Mouse (Mus musculus): Measurements from ENCODE around the gene Snx5. TPM values are rescaled to one million over a fixed set of nuclear protein-coding genes. Genes with fewer than 3 reads are reported as not detected.

Snx5 gene
- total RNA-seq, 2 experiments from 2014 or later: 64.5 to 79.8 TPM

GRCm38 (mm10) chr2:144267731-144268015 is 3.0 kb downstream of the Snx5 start:
- no peak for DNase-seq

GRCm38 (mm10) chr2:144267004-144267730 is 3.5 kb downstream of the Snx5 start:
- no peak for DNase-seq

- DNase-seq: no peak
These were observed 4.6 kb downstream of the Snx5 start for GRCm38 (mm10) chr2:144265916-144266683.

- DNase-seq: no peak
These were observed 5.6 kb downstream of the Snx5 start for GRCm38 (mm10) chr2:144265120-144265488.

- DNase-seq: no peak
These were observed 6.1 kb downstream of the Snx5 start for GRCm38 (mm10) chr2:144264398-144265119.

- no peak for DNase-seq
These were observed 7.9 kb downstream of the Snx5 start for GRCm38 (mm10) chr2:144262837-144263236.

- no peak for DNase-seq
These were observed 20.6 kb downstream of the Snx5 start for GRCm38 (mm10) chr2:144250111-144250510.

GRCm38 (mm10) chr2:144248613-144249376 is 21.9 kb downstream of the Snx5 start:
- DNase-seq: no peak

GRCm38 (mm10) chr2:144247337-144247978 is 23.2 kb downstream of the Snx5 start:
- DNase-seq: no peak

- DNase-seq: no peak
These were observed 24.4 kb downstream of the Snx5 start for GRCm38 (mm10) chr2:144246270-144246669.

GRCm38 (mm10) chr2:144245464-144245863 is 25.2 kb downstream of the Snx5 start:
- no peak for DNase-seq

GRCm38 (mm10) chr2:144240095-144240899 is 30.4 kb downstream of the Snx5 start:
- no peak for DNase-seq

- DNase-seq: no peak
These were observed 31.4 kb downstream of the Snx5 start for GRCm38 (mm10) chr2:144239318-144239717.

GRCm38 (mm10) chr2:144238341-144238740 is 32.4 kb downstream of the Snx5 start:
- peak; percentile 56 for DNase-seq

- DNase-seq: no peak
These were observed 33.7 kb downstream of the Snx5 start for GRCm38 (mm10) chr2:144236791-144237584.

- no peak for DNase-seq
These were observed 34.9 kb downstream of the Snx5 start for GRCm38 (mm10) chr2:144235776-144236175.

- DNase-seq: no peak
These were observed 37.2 kb downstream of the Snx5 start for GRCm38 (mm10) chr2:144233534-144233933.

- no peak for DNase-seq
These were observed 39.6 kb downstream of the Snx5 start for GRCm38 (mm10) chr2:144231115-144231514.

GRCm38 (mm10) chr2:144230498-144230897 is 40.2 kb downstream of the Snx5 start:
- DNase-seq: no peak

GRCm38 (mm10) chr2:144229647-144230046 is 41.1 kb downstream of the Snx5 start:
- no peak for DNase-seq
